Mouse (Mus musculus) hindbrain, embryonic 16.5 days (tissue): ENCODE results near the gene Grik1. TPM values are rescaled to one million over a fixed set of nuclear protein-coding genes. Genes with fewer than 3 reads are reported as not detected.

Experiments used
- ATAC-seq: fragments of 200-750 bp; cut with Nextera tagmentation; 2 replicates; pipeline ENCODE4 v1.8.0; 2017; ENCODE audit warnings: moderate TSS enrichment, moderate library complexity
- H3K27ac ChIP-seq: fragments of 300-500 bp; sonication (generic); 2 replicates; pipeline ENCODE4 v1.5.1; 2014; ENCODE audit warnings: low read depth, mild to moderate bottlenecking, control low read depth, low read length, moderate library complexity
- H3K27me3 ChIP-seq: fragments of 300-500 bp; sonication (generic); replicated peaks from 2 replicates; pipeline ENCODE4 v1.6.1; 2014; ENCODE audit warnings: low read length; ENCODE audit not compliant: control insufficient read depth, insufficient read depth
- H3K36me3 ChIP-seq: fragments of 300-500 bp; sonication (generic); 2 replicates; pipeline ENCODE4 v1.6.1; 2014; ENCODE audit warnings: mild to moderate bottlenecking, low read length, moderate library complexity, mixed read lengths; ENCODE audit not compliant: control insufficient read depth, insufficient read depth
- H3K4me1 ChIP-seq: fragments of 300-500 bp; sonication (generic); 2 replicates; pipeline ENCODE4 v1.6.1; 2014; ENCODE audit warnings: low read depth, low read length; ENCODE audit not compliant: control insufficient read depth, insufficient read depth
- H3K4me2 ChIP-seq: fragments of 300-500 bp; sonication (generic); 2 replicates; pipeline ENCODE4 v1.6.1; 2014; ENCODE audit warnings: mild to moderate bottlenecking, low read length, control low read depth, moderate library complexity
- H3K4me3 ChIP-seq: fragments of 300-500 bp; sonication (generic); 2 replicates; pipeline ENCODE4 v1.5.1; 2014; ENCODE audit warnings: mild to moderate bottlenecking, low read length, control low read depth, moderate library complexity
- H3K9ac ChIP-seq: fragments of 300-500 bp; sonication (generic); 2 replicates; pipeline ENCODE4 v1.6.1; 2014; ENCODE audit warnings: low read depth, mild to moderate bottlenecking, control low read depth, low read length, moderate library complexity
- H3K9me3 ChIP-seq: fragments of 300-500 bp; sonication (generic); 2 replicates; pipeline ENCODE4 v1.6.1; 2014; ENCODE audit warnings: mild to moderate bottlenecking, low read length, moderate library complexity; ENCODE audit not compliant: control insufficient read depth
- WGBS: fragments of 180-500 bp; shearing (Covaris S2); extraction: QIAGEN DNeasy Blood & Tissue Kit; methylation state at CpG from one replicate; pipeline ENCODE4 v1.1.7; 2014; 5-methylcytosine and 5-hydroxymethylcytosine counted together
- polyA plus RNA-seq: library from polyadenylated mRNA; unstranded; fragments of >200 nt; fragmentation: Nextera tagmentation; extraction: Ambion mirVana; gene quantifications from 2 replicates; pipeline ENCODE4 v1.2.1, GENCODE M21; 2015

Grik1 gene
- polyA plus RNA-seq, 1 experiment from 2014 or later, result 43.1 TPM

- Histone ChIP-seq H3K4me2 (no peak overlapping the region), H3K9me3 (no peaks in the 10 kb centered on the region), H3K27ac (no peak overlapping the region), H3K4me3 (no peak overlapping the region), H3K9ac (no peak overlapping the region), H3K36me3 (no peaks in the 10 kb centered on the region), H3K4me1 (no peaks in the 10 kb centered on the region), H3K27me3 (no peaks in the 10 kb centered on the region)
- WGBS, result 54% methylated on average over 6 of the region's 6 CpGs
- ATAC-seq, result no peak
Measured at GRCm38 (mm10) chr16:88178813-88179212, 111.3 kb downstream of the Grik1 start.

GRCm38 (mm10) chr16:88177364-88177763, 112.7 kb downstream of the Grik1 start:
- no peaks in the 10 kb centered on the region for H3K27me3 ChIP-seq
- no peak overlapping the region for H3K4me2 ChIP-seq
- H3K4me1 ChIP-seq, result no peaks in the 10 kb centered on the region
- ATAC-seq, result no peak
- H3K9ac ChIP-seq, result no peak overlapping the region
- H3K9me3 ChIP-seq, result no peaks in the 10 kb centered on the region
- no peak overlapping the region for H3K4me3 ChIP-seq
- no peaks in the 10 kb centered on the region for H3K36me3 ChIP-seq
- 44% methylated on average over 3 of the region's 3 CpGs for WGBS
- no peak overlapping the region for H3K27ac ChIP-seq

- Histone ChIP-seq H3K4me2 (no peak overlapping the region), H3K9me3 (no peaks in the 10 kb centered on the region), H3K9ac (no peak overlapping the region), H3K4me1 (no peaks in the 10 kb centered on the region), H3K27me3 (no peaks in the 10 kb centered on the region), H3K27ac (0 out of 2 replicates have a peak overlapping the region, but pooled peaks have one; percentile 7), H3K4me3 (no peak overlapping the region), H3K36me3 (no peaks in the 10 kb centered on the region)
- WGBS, result 51% methylated on average over 9 of the region's 9 CpGs
- peak; percentile 91 for ATAC-seq
Measured at GRCm38 (mm10) chr16:88174083-88174721, 115.9 kb downstream of the Grik1 start.

- ATAC-seq, result no peak
- H3K36me3 ChIP-seq, result no peaks in the 10 kb centered on the region
- H3K4me3 ChIP-seq, result no peak overlapping the region
- no peaks in the 10 kb centered on the region for H3K9me3 ChIP-seq
- H3K27ac ChIP-seq, result no peak overlapping the region
- H3K4me2 ChIP-seq, result no peak overlapping the region
- no peaks in the 10 kb centered on the region for H3K4me1 ChIP-seq
- no peak overlapping the region for H3K9ac ChIP-seq
- H3K27me3 ChIP-seq, result no peaks in the 10 kb centered on the region
Measured at GRCm38 (mm10) chr16:88166547-88166946, 123.5 kb downstream of the Grik1 start.

- 36% methylated on average over 2 of the region's 2 CpGs for WGBS
- Histone ChIP-seq H3K36me3 (no peaks in the 10 kb centered on the region), H3K4me1 (no peaks in the 10 kb centered on the region), H3K27ac (no peak overlapping the region), H3K27me3 (no peaks in the 10 kb centered on the region), H3K4me3 (no peak overlapping the region), H3K4me2 (no peak overlapping the region), H3K9ac (no peak overlapping the region), H3K9me3 (no peaks in the 10 kb centered on the region)
- ATAC-seq, result peak; percentile 64
Measured at GRCm38 (mm10) chr16:88142574-88142973, 147.5 kb downstream of the Grik1 start.

- 36% methylated on average over 2 of the region's 2 CpGs for WGBS
- Histone ChIP-seq H3K27ac (no peak overlapping the region), H3K27me3 (no peaks in the 10 kb centered on the region), H3K4me1 (no peaks in the 10 kb centered on the region), H3K36me3 (no peaks in the 10 kb centered on the region), H3K4me2 (no peak overlapping the region), H3K4me3 (no peak overlapping the region), H3K9me3 (no peaks in the 10 kb centered on the region), H3K9ac (no peak overlapping the region)
- ATAC-seq, result no peak
Measured at GRCm38 (mm10) chr16:88142136-88142535, 147.9 kb downstream of the Grik1 start.

- Histone ChIP-seq H3K36me3 (no peaks in the 10 kb centered on the region), H3K9ac (no peak overlapping the region), H3K27ac (no peak overlapping the region), H3K4me2 (no peak overlapping the region), H3K27me3 (no peaks in the 10 kb centered on the region), H3K4me1 (no peaks in the 10 kb centered on the region), H3K4me3 (no peak overlapping the region), H3K9me3 (0 out of 2 replicates have a peak, but pooled peaks cover 2% of the 10 kb centered on the region)
- ATAC-seq, result no peak
- 94% methylated on average over 2 of the region's 2 CpGs for WGBS
Measured at GRCm38 (mm10) chr16:88141594-88141993, 148.5 kb downstream of the Grik1 start.

- no peak overlapping the region for H3K27ac ChIP-seq
- 0 out of 2 replicates have a peak, but pooled peaks cover 2% of the 10 kb centered on the region for H3K9me3 ChIP-seq
- no peak for ATAC-seq
- 76% methylated on average over 1 of the region's 1 CpGs for WGBS
- H3K4me1 ChIP-seq, result no peaks in the 10 kb centered on the region
- H3K4me3 ChIP-seq, result no peak overlapping the region
- no peaks in the 10 kb centered on the region for H3K27me3 ChIP-seq
- no peak overlapping the region for H3K9ac ChIP-seq
- H3K4me2 ChIP-seq, result no peak overlapping the region
- H3K36me3 ChIP-seq, result no peaks in the 10 kb centered on the region
Measured at GRCm38 (mm10) chr16:88138913-88139312, 151.2 kb downstream of the Grik1 start.

- Histone ChIP-seq H3K4me1 (no peaks in the 10 kb centered on the region), H3K4me3 (no peak overlapping the region), H3K27me3 (no peaks in the 10 kb centered on the region), H3K36me3 (no peaks in the 10 kb centered on the region), H3K4me2 (no peak overlapping the region), H3K9ac (no peak overlapping the region), H3K9me3 (0 out of 2 replicates have a peak, but pooled peaks cover 2% of the 10 kb centered on the region), H3K27ac (no peak overlapping the region)
- no peak for ATAC-seq
- WGBS, result 76% methylated on average over 2 of the region's 2 CpGs
Measured at GRCm38 (mm10) chr16:88132919-88133318, 157.1 kb downstream of the Grik1 start.
